Mouse (Mus musculus): ENCODE results near the gene Patj. TPM values are rescaled to one million over a fixed set of nuclear protein-coding genes. Genes with fewer than 3 reads are reported as not detected.

Gene Patj
- polyA plus RNA-seq (2015; fragmentation: Nextera tagmentation; extraction: Ambion mirVana): 2.5 and 2.8 TPM in 2 replicates

DNA sequence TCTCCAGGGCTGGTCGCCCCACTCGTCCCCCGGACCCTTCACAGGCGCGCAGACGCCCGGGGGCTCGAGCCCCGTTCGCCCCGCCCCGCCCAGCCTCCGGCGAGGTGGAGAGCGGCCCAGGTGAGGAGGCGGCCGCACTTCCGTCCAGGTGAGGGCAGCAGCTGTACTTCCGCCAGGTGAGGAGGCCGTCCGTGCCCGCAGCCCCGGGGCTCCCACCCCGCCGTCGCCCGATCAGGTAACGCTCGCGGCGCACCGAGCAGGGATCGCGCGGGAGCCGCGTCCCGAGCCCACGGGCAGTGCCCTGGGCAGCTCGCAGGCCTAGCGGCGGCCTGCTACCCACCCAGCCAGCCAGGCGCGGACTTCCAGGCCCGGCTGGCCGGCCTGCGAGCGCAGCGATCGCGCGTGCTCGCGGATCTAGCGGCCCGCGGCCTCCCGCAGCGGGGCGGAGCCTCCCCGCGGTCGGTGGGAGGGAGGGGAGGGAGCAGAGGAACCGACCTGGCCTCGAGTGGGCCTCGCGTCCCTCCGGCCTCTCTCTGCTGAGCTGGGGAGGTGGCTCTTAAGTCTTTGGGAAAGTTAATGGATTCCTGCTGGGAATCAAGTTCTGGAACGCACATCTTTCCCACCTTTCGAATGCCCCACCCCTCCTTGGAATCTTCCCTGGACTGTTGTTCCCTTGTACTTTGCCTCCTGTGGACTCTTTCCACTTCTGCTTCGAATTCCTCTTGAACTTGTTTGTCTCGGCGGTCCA lies at the start of gene Patj:
Gene Patj (plus strand): TSS at position 96 of the 748 bp plus-strand sequence.
- ATAC-seq (peak; percentile 88), DNase-seq (peak; percentile 62)
- no peaks in the 10 kb centered on the region for H3K27me3 ChIP-seq (ENCODE audit: insufficient read depth, low read length)
- H3K27ac ChIP-seq (ENCODE audit: low read depth): peak within 1 kb of the TSS; percentile 70
- H3K4me2 ChIP-seq (ENCODE audit: low read depth, low read length): peak within 1 kb of the TSS; percentile 92
- no peaks in the 10 kb centered on the region for H3K36me3 ChIP-seq (replicated peaks; ENCODE audit: insufficient read depth, low read length)
- TF ChIP-seq EP300 (IDR thresholded peaks at IDR 0.05; ENCODE audit: low read depth): no peak
- TF ChIP-seq CTCF (IDR thresholded peaks at IDR 0.05; ENCODE audit: low read depth): no peak; the same call in 1 of the 2 replicates
- peak within 1 kb of the TSS; percentile 82 for H3K9ac ChIP-seq (replicated peaks)
- H3K9me3 ChIP-seq (ENCODE audit: low read length): no peaks in the 10 kb centered on the region
- H3K4me1 ChIP-seq (ENCODE audit: insufficient read depth): peaks cover 4% of the 10 kb centered on the region; the same call in 1 of the 2 replicates
- H3K4me3 ChIP-seq (ENCODE audit: low read depth, low read length): peak within 1 kb of the TSS; percentile 75
- WGBS (ENCODE audit: insufficient replicate concordance): 4% methylated on average over 44 of the region's 73 CpGs

DNA sequence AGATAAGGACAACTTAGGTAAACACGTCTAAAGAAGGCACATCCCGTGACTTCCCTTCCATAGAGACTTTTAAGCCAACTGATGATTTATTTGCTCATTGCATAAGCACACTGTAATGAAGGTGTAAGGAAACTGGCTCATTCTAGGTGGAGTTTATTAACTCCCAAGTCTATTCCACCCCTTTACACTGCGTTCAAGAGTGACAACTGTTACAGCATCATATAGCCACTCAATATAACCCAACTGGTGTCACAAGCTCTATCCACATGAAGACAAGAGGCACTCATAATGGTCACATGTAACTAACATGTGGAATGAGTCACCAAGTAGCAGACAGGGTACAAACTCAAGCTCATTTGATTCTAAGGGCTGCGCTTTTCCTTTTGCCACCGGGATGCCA lies 47.0 kb upstream of the Patj start:
- Histone ChIP-seq H3K27ac (ENCODE audit: low read depth) (no peak overlapping the region), H3K4me1 (ENCODE audit: insufficient read depth) (no peaks in the 10 kb centered on the region), H3K9me3 (ENCODE audit: low read length) (no peaks in the 10 kb centered on the region), H3K4me2 (ENCODE audit: low read depth, low read length) (no peak overlapping the region), H3K4me3 (ENCODE audit: low read depth, low read length) (no peak overlapping the region), H3K36me3 (replicated peaks; ENCODE audit: insufficient read depth, low read length) (no peaks in the 10 kb centered on the region), H3K9ac (replicated peaks) (no peak overlapping the region), H3K27me3 (ENCODE audit: insufficient read depth, low read length) (no peaks in the 10 kb centered on the region)
- 56% methylated on average over 5 of the region's 5 CpGs for WGBS (ENCODE audit: insufficient replicate concordance)
- TF ChIP-seq CTCF (IDR thresholded peaks at IDR 0.05; ENCODE audit: low read depth) (no peak), EP300 (IDR thresholded peaks at IDR 0.05; ENCODE audit: low read depth) (no peak)
- ATAC-seq (no peak), DNase-seq (no peak)

DNA sequence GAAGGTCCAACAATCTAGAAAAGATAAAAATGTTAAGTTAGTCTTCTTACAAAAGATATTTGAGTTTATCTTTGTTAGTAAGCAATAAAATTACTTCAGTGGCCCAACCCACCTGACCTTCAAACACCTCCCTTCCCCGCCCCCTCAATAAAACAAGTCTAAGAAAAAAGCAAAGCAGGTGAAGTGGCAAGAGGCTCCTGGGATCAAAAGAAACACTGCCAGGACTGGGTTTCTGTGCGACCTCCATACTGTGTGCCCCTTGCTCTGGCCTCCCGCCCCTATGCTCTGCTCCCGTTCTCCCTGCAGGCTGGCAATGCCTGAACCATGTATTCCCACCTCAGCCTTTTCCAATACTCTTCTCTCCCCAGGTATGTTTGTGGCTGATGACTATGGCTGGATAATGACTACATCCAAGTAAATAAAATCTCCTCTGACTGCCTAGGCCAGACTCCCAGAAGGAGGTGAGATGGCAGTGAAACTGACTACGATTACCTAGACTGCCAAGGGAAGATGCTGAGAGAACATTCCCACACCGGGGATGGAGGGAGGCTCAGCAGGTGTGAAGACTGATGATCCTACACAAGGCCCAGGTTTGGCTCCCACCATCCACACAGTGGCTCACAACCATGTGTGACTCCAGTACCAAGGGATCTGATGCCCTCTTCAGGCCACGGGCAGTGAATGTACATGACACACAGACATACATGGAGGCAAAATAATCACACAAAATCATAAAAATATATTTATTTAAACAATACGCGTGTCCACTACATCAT lies 37.4 kb upstream of the Patj start:
- H3K27me3 ChIP-seq (ENCODE audit: insufficient read depth, low read length): no peaks in the 10 kb centered on the region
- H3K9me3 ChIP-seq (ENCODE audit: low read length): no peaks in the 10 kb centered on the region
- H3K4me3 ChIP-seq (ENCODE audit: low read depth, low read length): no peak overlapping the region
- 84% methylated on average over 9 of the region's 9 CpGs for WGBS (ENCODE audit: insufficient replicate concordance)
- H3K9ac ChIP-seq (replicated peaks): no peak overlapping the region
- H3K36me3 ChIP-seq (replicated peaks; ENCODE audit: insufficient read depth, low read length): peaks cover 13% of the 10 kb centered on the region; the same call in 1 of the 2 replicates
- no peaks in the 10 kb centered on the region for H3K4me1 ChIP-seq (ENCODE audit: insufficient read depth)
- ATAC-seq (no peak), DNase-seq (no peak)
- TF ChIP-seq EP300 (IDR thresholded peaks at IDR 0.05; ENCODE audit: low read depth) (no peak), CTCF (IDR thresholded peaks at IDR 0.05; ENCODE audit: low read depth) (no peak)
- no peak overlapping the region for H3K4me2 ChIP-seq (ENCODE audit: low read depth, low read length)
- H3K27ac ChIP-seq (ENCODE audit: low read depth): no peak overlapping the region

DNA sequence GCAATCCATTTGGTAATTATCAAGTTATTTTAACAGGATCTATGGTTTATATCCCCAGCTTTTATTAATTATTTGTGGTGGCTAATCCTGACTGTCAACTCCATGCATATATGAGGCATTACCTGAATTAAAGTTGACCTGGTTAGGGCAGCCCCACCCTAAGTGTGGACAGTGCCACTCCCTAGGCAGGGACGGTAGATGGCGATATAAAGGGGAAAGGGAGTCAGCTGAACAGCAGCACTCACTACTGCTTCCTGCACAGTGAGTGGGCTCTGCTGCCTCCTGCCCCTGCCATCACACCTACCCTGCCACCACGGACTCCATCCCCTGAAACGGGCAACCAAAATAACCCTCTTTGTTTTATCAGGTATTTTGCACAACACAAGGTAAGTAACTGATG lies 20.2 kb upstream of the Patj start:
- Histone ChIP-seq H3K27me3 (ENCODE audit: insufficient read depth, low read length) (no peaks in the 10 kb centered on the region), H3K4me2 (ENCODE audit: low read depth, low read length) (no peak overlapping the region), H3K4me3 (ENCODE audit: low read depth, low read length) (no peak overlapping the region), H3K36me3 (replicated peaks; ENCODE audit: insufficient read depth, low read length) (peaks cover 2% of the 10 kb centered on the region; the same call in 1 of the 2 replicates), H3K9me3 (ENCODE audit: low read length) (no peaks in the 10 kb centered on the region), H3K9ac (replicated peaks) (no peak overlapping the region), H3K4me1 (ENCODE audit: insufficient read depth) (no peaks in the 10 kb centered on the region), H3K27ac (ENCODE audit: low read depth) (no peak overlapping the region)
- DNase-seq (no peak), ATAC-seq (no peak)
- TF ChIP-seq EP300 (IDR thresholded peaks at IDR 0.05; ENCODE audit: low read depth) (no peak), CTCF (IDR thresholded peaks at IDR 0.05; ENCODE audit: low read depth) (peak; percentile 48)
- WGBS (ENCODE audit: insufficient replicate concordance): 53% methylated on average over 4 of the region's 4 CpGs

DNA sequence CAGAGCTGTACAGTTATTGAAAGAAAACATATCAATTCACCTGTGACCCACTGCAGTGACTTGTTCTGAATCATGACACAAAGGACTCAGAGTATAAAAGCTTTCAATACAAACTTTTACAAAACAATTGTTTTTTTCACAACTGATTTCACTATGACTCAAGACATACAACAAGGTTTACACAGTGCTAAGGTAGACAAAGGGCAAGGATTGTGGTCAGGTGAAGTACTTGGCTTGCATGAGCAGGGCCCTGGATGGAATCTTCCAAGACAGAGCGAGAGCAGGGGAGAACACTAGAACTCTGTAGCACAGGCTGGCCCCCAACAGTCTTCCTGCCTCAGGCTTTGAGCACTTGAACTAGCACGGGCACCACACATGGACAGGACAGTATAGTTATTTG lies 18.6 kb upstream of the Patj start:
- 81% methylated on average over 2 of the region's 2 CpGs for WGBS (ENCODE audit: insufficient replicate concordance)

More for the DNA sequence above, 18.6 kb upstream of the Patj start:
- no peaks in the 10 kb centered on the region; the same call in 1 of the 2 replicates for H3K4me1 ChIP-seq (ENCODE audit: insufficient read depth)
- no peak overlapping the region for H3K4me3 ChIP-seq (ENCODE audit: low read depth, low read length)
- no peak overlapping the region for H3K4me2 ChIP-seq (ENCODE audit: low read depth, low read length)
- DNase-seq (no peak), ATAC-seq (no peak)
- TF ChIP-seq EP300 (IDR thresholded peaks at IDR 0.05; ENCODE audit: low read depth) (no peak), CTCF (IDR thresholded peaks at IDR 0.05; ENCODE audit: low read depth) (no peak)
- no peaks in the 10 kb centered on the region for H3K9me3 ChIP-seq (ENCODE audit: low read length)
- H3K27me3 ChIP-seq (ENCODE audit: insufficient read depth, low read length): no peaks in the 10 kb centered on the region
- H3K9ac ChIP-seq (replicated peaks): no peak overlapping the region
- H3K36me3 ChIP-seq (replicated peaks; ENCODE audit: insufficient read depth, low read length): no peaks in the 10 kb centered on the region
- no peak overlapping the region for H3K27ac ChIP-seq (ENCODE audit: low read depth)

Measured in liver, postnatal 0 days (tissue).